Mouse (Mus musculus): ENCODE data around the gene Kif1c. TPM values are rescaled to one million over a fixed set of nuclear protein-coding genes. Genes with fewer than 3 reads are reported as not detected.
A peak's percentile ranks its signal among the peaks of the same experiment; 100 is the strongest.
"Not testable (repeated sequence)": the region's sequence is repeated elsewhere in the genome, so short reads cannot be mapped to it uniquely, and the experiment has no call there.

The Kif1c gene
- total RNA-seq, 1 experiment from 2014 or later = 173 TPM

GRCm38 (mm10) chr11:70742581-70743459 is 42.5 kb downstream of the Kif1c start:
- no peak for DNase-seq

- no peak for DNase-seq
Measured at GRCm38 (mm10) chr11:70745636-70746035, 45.3 kb downstream of the Kif1c start.

- no peak for DNase-seq
Measured at GRCm38 (mm10) chr11:70747876-70748545, 47.7 kb downstream of the Kif1c start.

GRCm38 (mm10) chr11:70752337-70753017 is 52.1 kb downstream of the Kif1c start:
- no peak for DNase-seq

GRCm38 (mm10) chr11:70753146-70753545 is 52.8 kb downstream of the Kif1c start:
- DNase-seq = no peak

GRCm38 (mm10) chr11:70754476-70754875 is 54.1 kb downstream of the Kif1c start:
- DNase-seq = no peak

GRCm38 (mm10) chr11:70754958-70755357 is 54.6 kb downstream of the Kif1c start:
- DNase-seq = no peak

- peak; percentile 87 for DNase-seq
Measured at GRCm38 (mm10) chr11:70755645-70756044, 55.3 kb downstream of the Kif1c start.

- not testable (repeated sequence) for DNase-seq
Measured at GRCm38 (mm10) chr11:70760446-70760845, 60.1 kb downstream of the Kif1c start.

- DNase-seq = no peak
Measured at GRCm38 (mm10) chr11:70762641-70763040, 62.3 kb downstream of the Kif1c start.

GRCm38 (mm10) chr11:70763582-70763935 is 63.2 kb downstream of the Kif1c start:
- no peak for DNase-seq

- peak; percentile 85 for DNase-seq
Measured at GRCm38 (mm10) chr11:70763936-70764808, 63.8 kb downstream of the Kif1c start, which contains the start of gene Zfp3. Gene Zfp3, plus strand, starts transcription at chr11:70764209.

GRCm38 (mm10) chr11:70765776-70766445 is 65.6 kb downstream of the Kif1c start:
- peak; percentile 55 for DNase-seq

GRCm38 (mm10) chr11:70770804-70771203 is 70.5 kb downstream of the Kif1c start:
- DNase-seq = no peak

- DNase-seq = peak; percentile 70
Measured at GRCm38 (mm10) chr11:70776830-70777571, 76.7 kb downstream of the Kif1c start.

GRCm38 (mm10) chr11:70777634-70778033 is 77.3 kb downstream of the Kif1c start:
- DNase-seq = no peak

GRCm38 (mm10) chr11:70778058-70778457 is 77.7 kb downstream of the Kif1c start:
- DNase-seq = not testable (repeated sequence)
